Mouse (Mus musculus): ENCODE data around the gene Alg9.

Gene Alg9

DNA sequence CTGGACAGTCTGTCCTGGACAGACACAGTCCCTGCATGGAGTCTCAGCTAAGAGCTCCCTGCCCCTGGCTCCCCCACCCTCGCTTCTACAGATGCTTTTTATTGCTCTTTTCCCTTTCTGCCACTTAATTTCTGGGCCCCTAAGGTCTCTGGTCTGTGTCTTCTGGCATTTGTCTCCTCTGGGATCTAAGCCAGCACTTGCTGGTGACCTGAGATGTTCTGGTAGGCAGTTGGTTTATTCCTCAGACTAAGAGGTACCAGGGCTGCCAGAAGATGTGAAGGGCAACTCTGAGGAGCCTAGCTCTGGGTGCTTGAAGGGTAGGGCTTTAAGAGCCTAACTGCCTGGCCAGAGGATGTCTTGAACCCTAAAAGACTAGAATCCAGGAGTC lies 110.8 kb downstream of the Alg9 start:
- DNase-seq (ENCODE audit: low spot score in 2 of 2): no peak

DNA sequence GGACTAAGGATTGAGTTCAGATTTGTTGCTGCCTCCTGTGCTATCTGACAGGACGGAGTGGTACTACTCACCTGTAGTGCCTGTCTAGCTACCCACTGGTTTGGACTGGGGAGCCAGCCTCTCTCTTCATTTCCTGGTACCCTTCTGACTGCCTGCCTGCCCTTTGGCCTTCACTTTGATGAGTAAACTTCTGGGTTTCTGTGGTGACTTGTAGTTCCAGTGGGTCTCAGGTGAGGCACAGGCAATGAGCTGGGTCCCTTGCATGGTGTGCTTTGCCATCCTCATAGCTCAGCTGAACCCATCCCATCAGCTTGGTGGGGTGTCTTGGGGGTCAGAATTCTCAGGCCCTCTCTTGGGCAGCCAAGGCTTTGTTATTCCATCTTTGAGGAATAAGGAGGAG lies 112.1 kb downstream of the Alg9 start:
- no peak for DNase-seq (ENCODE audit: low spot score in 2 of 2)

DNA sequence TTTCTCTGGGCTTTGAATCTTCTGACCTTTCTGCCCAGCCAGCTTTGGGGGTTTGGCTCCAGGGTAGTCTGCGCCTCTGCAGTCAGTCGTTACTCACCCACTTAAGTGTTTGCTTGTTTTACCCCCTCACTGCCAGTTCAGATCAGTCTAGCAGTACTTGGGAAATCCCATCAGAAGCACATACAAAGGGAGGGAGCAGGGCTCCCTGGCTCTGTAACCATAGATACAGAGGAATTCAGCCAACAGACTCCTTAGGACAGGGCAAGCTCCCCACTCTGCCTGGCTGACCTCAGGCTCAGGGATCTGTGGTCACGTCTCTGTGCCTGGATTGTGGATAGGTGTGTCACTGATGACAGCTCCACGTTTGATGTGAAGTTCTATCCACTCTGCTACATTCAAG lies 112.5 kb downstream of the Alg9 start:
- no peak for DNase-seq (ENCODE audit: low spot score in 2 of 2)

DNA sequence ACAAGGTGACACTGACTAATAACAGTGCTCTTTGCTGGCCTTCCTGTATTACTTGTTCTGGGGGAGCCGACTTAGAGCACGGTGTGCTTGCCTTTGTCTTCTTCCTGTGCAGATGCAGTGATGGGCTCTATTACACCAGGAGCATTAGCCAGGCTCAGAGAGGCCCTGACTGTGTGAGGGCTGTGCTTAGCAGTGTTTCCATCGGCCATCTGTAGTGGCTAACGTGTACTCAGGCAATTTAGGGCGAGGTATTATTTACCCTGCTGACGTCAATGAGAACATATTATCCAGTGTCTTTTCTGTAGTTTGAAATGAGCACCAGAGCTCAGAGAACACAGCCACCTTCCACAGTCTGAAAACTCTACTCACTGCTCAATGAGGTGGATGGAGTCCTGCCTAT lies 114.4 kb downstream of the Alg9 start:
- no peak for DNase-seq (ENCODE audit: low spot score in 2 of 2)

DNA sequence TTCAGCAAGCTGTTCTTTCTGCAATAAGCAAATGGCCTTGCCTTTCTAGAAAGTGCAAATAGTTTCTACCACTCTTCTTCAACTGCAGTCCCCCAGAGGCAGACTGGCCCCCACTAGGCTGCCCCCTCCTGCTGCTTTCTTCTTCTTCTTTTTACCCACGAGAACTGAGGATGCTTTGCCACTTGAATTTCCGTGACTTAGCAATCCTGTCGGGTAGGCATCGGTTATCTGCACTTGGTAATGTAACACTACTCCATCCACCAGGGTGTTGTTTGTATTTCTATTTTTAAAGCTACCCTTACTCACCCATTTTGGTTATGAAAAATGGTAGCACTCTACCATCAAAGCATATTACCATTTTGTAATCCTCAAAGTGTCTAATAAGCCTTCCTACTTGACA lies 115.1 kb downstream of the Alg9 start:
- no peak for DNase-seq (ENCODE audit: low spot score in 2 of 2)

DNA sequence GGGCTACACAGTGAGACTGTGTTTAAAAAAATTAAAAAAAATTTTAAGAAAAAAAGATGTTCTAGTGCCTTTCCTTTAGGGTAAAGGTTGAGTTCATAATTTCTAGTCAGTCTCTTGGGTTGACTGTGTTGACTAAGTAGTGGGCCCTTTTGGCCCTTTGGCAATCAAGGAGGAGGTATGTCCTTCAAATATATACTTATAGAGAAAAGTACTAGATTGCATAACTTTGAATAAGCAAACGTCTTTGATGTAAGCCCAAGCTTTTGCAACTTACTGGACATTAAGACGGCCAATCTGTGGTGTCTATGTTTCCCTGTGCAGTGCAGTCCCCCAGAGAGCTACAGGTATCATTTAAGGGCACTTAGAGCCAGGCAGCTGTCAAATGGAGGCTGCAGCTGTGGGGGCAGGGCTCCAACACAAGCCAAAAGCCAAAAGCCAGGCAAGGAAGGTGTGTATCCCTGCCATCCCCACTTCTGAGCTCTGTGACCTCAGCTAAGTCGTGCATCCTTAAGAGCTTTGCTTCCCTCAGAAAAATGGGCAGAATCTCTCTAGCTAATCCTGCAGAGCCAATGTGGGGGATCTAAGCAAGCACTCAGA lies 115.8 kb downstream of the Alg9 start:
- no peak for DNase-seq (ENCODE audit: low spot score in 2 of 2)
